Mouse (Mus musculus) bone marrow macrophage, adult 2 months (primary cell): ENCODE measurements at regions not wholly inside any gene's neighbourhood (a gene's known extent, or its start where the extent isn't known, plus 50 kb on each side); places are given as distances from the start of the nearest gene placed in this dataset.

Source experiments
- CTCF ChIP-seq: IDR thresholded peaks from 2 replicates; pipeline ENCODE4 v1.5.1; 2012; ENCODE audit warnings: low read depth, mild to moderate bottlenecking, low read length, moderate library complexity
- POLR2A ChIP-seq: IDR thresholded peaks from 2 replicates; pipeline ENCODE4 v1.6.1; 2012; ENCODE audit warnings: mild to moderate bottlenecking, low read depth, low read length, borderline replicate concordance

DNA sequence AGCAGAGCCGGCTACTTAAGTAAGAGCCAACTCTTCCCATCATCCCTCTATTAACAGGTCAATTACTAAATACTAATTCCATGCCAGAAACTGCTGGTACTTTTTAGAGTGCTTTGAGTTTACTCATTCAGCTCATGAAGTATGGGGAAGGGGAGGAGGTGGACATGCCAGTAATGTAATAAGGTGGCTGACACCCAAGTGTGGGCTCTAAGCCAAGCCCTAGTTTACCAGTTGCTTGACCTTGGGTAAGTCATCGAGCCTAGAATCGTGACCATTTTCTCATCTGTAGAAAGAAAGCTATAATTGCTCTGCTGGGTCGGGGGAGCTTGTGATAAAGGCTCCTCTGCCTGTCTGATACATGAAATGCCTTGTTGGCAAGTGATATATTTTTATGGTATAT is 130.0 kb upstream of the Nampt start:
- no peak for TF ChIP-seq CTCF
- no peak for TF ChIP-seq POLR2A
